Mouse (Mus musculus): ENCODE measurements around the gene Flywch1. TPM values are rescaled to one million over a fixed set of nuclear protein-coding genes. Genes with fewer than 3 reads are reported as not detected.
A peak's percentile ranks its signal among the peaks of the same experiment; 100 is the strongest.

Gene Flywch1
- polyA plus RNA-seq (2012; rRNA removed) (4.0 and 4.3 TPM in 2 replicates), polyA plus RNA-seq (2014; fragmentation: Nextera tagmentation; extraction: Ambion mirVana) (6.6 and 7.4 TPM in 2 replicates)

DNA sequence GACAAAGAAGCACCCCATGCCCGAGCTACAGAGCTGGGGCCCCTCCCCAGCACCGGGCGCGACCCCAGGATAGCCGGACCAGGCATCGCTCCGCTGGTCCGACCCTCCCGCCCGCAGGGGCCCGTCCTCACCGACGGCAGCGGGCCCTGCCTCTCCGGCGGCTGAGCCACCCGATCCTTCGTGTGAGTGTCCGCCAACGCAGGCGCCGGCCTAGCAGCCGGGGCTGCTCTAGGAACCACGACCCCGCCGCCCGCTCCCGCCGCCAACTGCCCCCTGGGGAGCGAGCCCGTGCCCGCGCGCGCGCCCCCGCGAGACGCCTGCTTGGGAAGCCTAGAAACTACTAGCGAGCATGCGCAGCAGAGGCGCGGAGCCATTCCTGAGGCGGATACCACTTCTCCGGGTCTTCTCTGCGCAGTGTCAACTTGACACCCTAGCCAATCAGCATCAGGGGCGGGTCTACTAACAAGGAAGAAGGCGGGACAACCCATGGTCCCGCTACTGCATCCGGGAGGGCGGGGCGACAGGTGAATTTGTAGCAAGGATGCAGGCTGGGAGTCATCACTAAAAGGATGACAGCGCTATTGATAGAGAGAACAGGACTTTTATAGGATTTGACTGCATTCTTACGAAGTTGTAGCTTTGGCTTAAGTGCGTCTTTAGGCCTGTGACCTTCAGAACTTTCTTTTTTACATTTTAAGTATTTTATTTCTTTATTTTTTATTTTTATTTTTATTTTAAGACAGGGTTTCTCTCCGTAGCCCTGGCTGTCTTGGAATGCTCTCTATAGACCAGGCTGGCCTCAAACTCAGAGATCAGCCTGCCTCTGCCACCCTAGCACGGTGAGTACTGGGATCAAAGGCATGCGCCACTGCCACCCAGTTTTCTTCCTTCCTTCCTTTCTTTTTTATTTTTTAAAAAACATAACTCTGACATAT lies at the start of gene Flywch1:
Gene Flywch1, minus strand, starts transcription at position 319 of the 935 bp plus-strand sequence.
- peak within 1 kb of the TSS; percentile 74 for H3K9ac ChIP-seq (replicated peaks)
- ATAC-seq (ENCODE audit: insufficient read depth), result peak; percentile 98
- 4% methylated on average over 57 of the region's 58 CpGs for WGBS (ENCODE audit: insufficient replicate concordance)

GRCm38 (mm10) chr17:23820731-23821130 lies 49.3 kb upstream of the Flywch1 start:
- Histone ChIP-seq H3K4me1 (replicated peaks; ENCODE audit: control insufficient read depth in 2 of 2, insufficient read depth in 2 of 2, low read length in 1 of 2) (no peaks in the 10 kb centered on the region), H3K9me3 (ENCODE audit: control insufficient read depth, low read length) (peaks cover 22% of the 10 kb centered on the region), H3K4me3 (ENCODE audit: insufficient read depth in 1 of 2, low read depth in 2 of 2, low read length in 2 of 2) (no peak overlapping the region), H3K27me3 (ENCODE audit: control insufficient read depth, insufficient read depth, low read length) (no peaks in the 10 kb centered on the region), H3K9ac (replicated peaks) (no peak overlapping the region), H3K36me3 (replicated peaks; ENCODE audit: control insufficient read depth, insufficient read depth, low read depth) (peaks cover 98% of the 10 kb centered on the region), H3K27ac (no peak overlapping the region), H3K4me2 (ENCODE audit: low read depth) (no peak overlapping the region)
- ATAC-seq (ENCODE audit: insufficient read depth) (no peak), DNase-seq (ENCODE audit: low read depth in 3 of 3, low spot score in 3 of 3) (no peak)
- TF ChIP-seq EP300 (IDR thresholded peaks at IDR 0.05; ENCODE audit: low read depth) (no peak), CTCF (IDR thresholded peaks at IDR 0.05; ENCODE audit: low read depth) (no peak)
- 96% methylated on average over 5 of the region's 5 CpGs for WGBS (ENCODE audit: insufficient replicate concordance)

More for the DNA sequence above, at the start of gene Flywch1:
- Histone ChIP-seq H3K36me3 (replicated peaks; ENCODE audit: control insufficient read depth, insufficient read depth, low read depth) (no peaks in the 10 kb centered on the region), H3K27me3 (ENCODE audit: control insufficient read depth, insufficient read depth, low read length) (no peaks in the 10 kb centered on the region), H3K27ac (no peak within 1 kb of the TSS; the same call in 1 of the 2 replicates), H3K4me3 (ENCODE audit: insufficient read depth in 1 of 2, low read depth in 2 of 2, low read length in 2 of 2) (peak within 1 kb of the TSS; percentile 70 to 85), H3K4me1 (replicated peaks; ENCODE audit: control insufficient read depth in 2 of 2, insufficient read depth in 2 of 2, low read length in 1 of 2) (peaks cover 7 to 9% of the 10 kb centered on the region in 2 experiments), H3K9me3 (ENCODE audit: control insufficient read depth, low read length) (no peaks in the 10 kb centered on the region), H3K4me2 (ENCODE audit: low read depth) (peak within 1 kb of the TSS; percentile 91)
- peak; percentile 96 to 98 (median 97) for DNase-seq (ENCODE audit: low read depth in 3 of 3, low spot score in 3 of 3)
- TF ChIP-seq EP300 (IDR thresholded peaks at IDR 0.05; ENCODE audit: low read depth) (peak; percentile 29), CTCF (IDR thresholded peaks at IDR 0.05; ENCODE audit: low read depth) (no peak)

- H3K9ac ChIP-seq (replicated peaks), result no peak overlapping the region
- H3K4me3 ChIP-seq (ENCODE audit: insufficient read depth in 1 of 2, low read depth in 2 of 2, low read length in 2 of 2), result no peak overlapping the region
- peaks cover 99% of the 10 kb centered on the region for H3K36me3 ChIP-seq (replicated peaks; ENCODE audit: control insufficient read depth, insufficient read depth, low read depth)
- peaks cover 27% of the 10 kb centered on the region for H3K9me3 ChIP-seq (ENCODE audit: control insufficient read depth, low read length)
- DNase-seq (ENCODE audit: low read depth in 3 of 3, low spot score in 3 of 3) (no peak), ATAC-seq (ENCODE audit: insufficient read depth) (no peak)
- no peaks in the 10 kb centered on the region for H3K4me1 ChIP-seq (replicated peaks; ENCODE audit: control insufficient read depth in 2 of 2, insufficient read depth in 2 of 2, low read length in 1 of 2)
- TF ChIP-seq CTCF (IDR thresholded peaks at IDR 0.05; ENCODE audit: low read depth), result no peak
- TF ChIP-seq EP300 (IDR thresholded peaks at IDR 0.05; ENCODE audit: low read depth), result no peak
- H3K27me3 ChIP-seq (ENCODE audit: control insufficient read depth, insufficient read depth, low read length), result no peaks in the 10 kb centered on the region
- WGBS (ENCODE audit: insufficient replicate concordance), result 94% methylated on average over 25 of the region's 25 CpGs
- no peak overlapping the region for H3K4me2 ChIP-seq (ENCODE audit: low read depth)
- H3K27ac ChIP-seq, result no peak overlapping the region
Observed at GRCm38 (mm10) chr17:23819235-23819634, 47.8 kb upstream of the Flywch1 start.

DNA sequence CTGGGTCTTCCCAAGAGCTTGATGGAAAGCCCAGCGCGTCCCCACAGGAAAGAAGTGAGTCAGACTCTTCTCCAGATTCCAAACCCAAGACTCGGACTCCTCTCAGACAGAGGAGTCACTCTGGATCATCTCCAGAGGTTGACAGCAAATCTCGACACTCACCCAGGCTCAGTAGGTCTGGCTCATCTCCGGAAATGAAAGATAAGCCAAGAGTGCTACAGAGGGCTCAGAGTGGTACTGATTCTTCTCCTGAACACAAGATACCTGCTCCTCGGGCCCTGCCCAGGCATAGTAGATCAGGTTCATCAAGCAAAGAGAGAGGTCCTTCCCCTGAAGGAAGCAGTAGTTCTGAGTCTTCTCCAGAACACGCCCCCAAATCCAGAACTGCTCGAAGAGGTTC lies 47.2 kb upstream of the Flywch1 start:
- no peak overlapping the region for H3K9ac ChIP-seq (replicated peaks)
- H3K9me3 ChIP-seq (ENCODE audit: control insufficient read depth, low read length), result peaks cover 27% of the 10 kb centered on the region
- ATAC-seq (ENCODE audit: insufficient read depth) (no peak), DNase-seq (ENCODE audit: low read depth in 3 of 3, low spot score in 3 of 3) (no peak)
- H3K27ac ChIP-seq, result no peak overlapping the region
- peaks cover 99% of the 10 kb centered on the region for H3K36me3 ChIP-seq (replicated peaks; ENCODE audit: control insufficient read depth, insufficient read depth, low read depth)
- TF ChIP-seq EP300 (IDR thresholded peaks at IDR 0.05; ENCODE audit: low read depth) (no peak), CTCF (IDR thresholded peaks at IDR 0.05; ENCODE audit: low read depth) (no peak)
- H3K4me1 ChIP-seq (replicated peaks; ENCODE audit: control insufficient read depth in 2 of 2, insufficient read depth in 2 of 2, low read length in 1 of 2), result no peaks in the 10 kb centered on the region
- 94% methylated on average over 8 of the region's 8 CpGs for WGBS (ENCODE audit: insufficient replicate concordance)
- no peak overlapping the region for H3K4me2 ChIP-seq (ENCODE audit: low read depth)
- no peaks in the 10 kb centered on the region for H3K27me3 ChIP-seq (ENCODE audit: control insufficient read depth, insufficient read depth, low read length)
- no peak overlapping the region for H3K4me3 ChIP-seq (ENCODE audit: insufficient read depth in 1 of 2, low read depth in 2 of 2, low read length in 2 of 2)

- ATAC-seq (ENCODE audit: insufficient read depth) (no peak), DNase-seq (ENCODE audit: low read depth in 3 of 3, low spot score in 3 of 3) (no peak)
- TF ChIP-seq CTCF (IDR thresholded peaks at IDR 0.05; ENCODE audit: low read depth) (no peak), EP300 (IDR thresholded peaks at IDR 0.05; ENCODE audit: low read depth) (no peak)
- no peaks in the 10 kb centered on the region for H3K4me1 ChIP-seq (replicated peaks; ENCODE audit: control insufficient read depth in 2 of 2, insufficient read depth in 2 of 2, low read length in 1 of 2)
- no peak overlapping the region for H3K4me3 ChIP-seq (ENCODE audit: insufficient read depth in 1 of 2, low read depth in 2 of 2, low read length in 2 of 2)
- WGBS (ENCODE audit: insufficient replicate concordance), result 97% methylated on average over 16 of the region's 16 CpGs
- no peaks in the 10 kb centered on the region for H3K27me3 ChIP-seq (ENCODE audit: control insufficient read depth, insufficient read depth, low read length)
- H3K27ac ChIP-seq, result no peak overlapping the region
- no peak overlapping the region for H3K9ac ChIP-seq (replicated peaks)
- no peak overlapping the region for H3K4me2 ChIP-seq (ENCODE audit: low read depth)
- peaks cover 27% of the 10 kb centered on the region for H3K9me3 ChIP-seq (ENCODE audit: control insufficient read depth, low read length)
- peaks cover 98% of the 10 kb centered on the region for H3K36me3 ChIP-seq (replicated peaks; ENCODE audit: control insufficient read depth, insufficient read depth, low read depth)
Observed at GRCm38 (mm10) chr17:23815641-23816040, 44.2 kb upstream of the Flywch1 start.

Data from liver, embryonic 14.5 days (tissue).